Mouse (Mus musculus): ENCODE data around the gene Mip. TPM values are rescaled to one million over a fixed set of nuclear protein-coding genes. Genes with fewer than 3 reads are reported as not detected.

The Mip gene
- polyA plus RNA-seq, 1 experiment from 2014 or later = 0.33 TPM

Other genes with a start within 250 kb of the Mip start
- gene Hsd17b6, start 218.2 kb upstream of the Mip start, polyA plus RNA-seq (2016; fragmentation: Nextera tagmentation; extraction: Ambion mirVana) = not detected in 2 replicates
- 99.0 and 109 TPM in 2 replicates for gene Prim1, start 210.7 kb upstream of the Mip start, polyA plus RNA-seq (2016; fragmentation: Nextera tagmentation; extraction: Ambion mirVana)
- gene Naca, start 190.3 kb upstream of the Mip start, polyA plus RNA-seq (2016; fragmentation: Nextera tagmentation; extraction: Ambion mirVana) = 898 and 1,037 TPM in 2 replicates
- 668 and 708 TPM in 2 replicates for gene Ptges3, start 166.9 kb upstream of the Mip start, polyA plus RNA-seq (2016; fragmentation: Nextera tagmentation; extraction: Ambion mirVana)
- 2,336 and 2,543 TPM in 2 replicates for gene Atp5b, start 142.6 kb upstream of the Mip start, polyA plus RNA-seq (2016; fragmentation: Nextera tagmentation; extraction: Ambion mirVana)
- gene Baz2a, start 134.3 kb upstream of the Mip start, polyA plus RNA-seq (2016; fragmentation: Nextera tagmentation; extraction: Ambion mirVana) = 12.3 and 14.4 TPM in 2 replicates
- gene Rbms2, start 45.5 kb upstream of the Mip start, polyA plus RNA-seq (2016; fragmentation: Nextera tagmentation; extraction: Ambion mirVana) = 26.4 and 32.5 TPM in 2 replicates
- gene Gls2, start 31.4 kb upstream of the Mip start, polyA plus RNA-seq (2016; fragmentation: Nextera tagmentation; extraction: Ambion mirVana) = 1.7 and 1.9 TPM in 2 replicates
- 33.3 and 34.4 TPM in 2 replicates for gene Spryd4, start 14.0 kb upstream of the Mip start, polyA plus RNA-seq (2016; fragmentation: Nextera tagmentation; extraction: Ambion mirVana)
- gene Timeless, start 6.2 kb downstream of the Mip start, polyA plus RNA-seq (2016; fragmentation: Nextera tagmentation; extraction: Ambion mirVana) = 127 and 135 TPM in 2 replicates
- gene Apon, start 28.3 kb downstream of the Mip start, polyA plus RNA-seq (2016; fragmentation: Nextera tagmentation; extraction: Ambion mirVana) = 0.87 and 0.90 TPM in 2 replicates
- gene Apof, start 42.8 kb downstream of the Mip start, polyA plus RNA-seq (2016; fragmentation: Nextera tagmentation; extraction: Ambion mirVana) = not detected in 2 replicates
- 9.3 and 11.5 TPM in 2 replicates for gene Stat2, start 44.7 kb downstream of the Mip start, polyA plus RNA-seq (2016; fragmentation: Nextera tagmentation; extraction: Ambion mirVana)
- gene Il23a, start 72.9 kb downstream of the Mip start, polyA plus RNA-seq (2016; fragmentation: Nextera tagmentation; extraction: Ambion mirVana) = not detected in 2 replicates
- gene Pan2, start 77.5 kb downstream of the Mip start, polyA plus RNA-seq (2016; fragmentation: Nextera tagmentation; extraction: Ambion mirVana) = 37.2 and 41.8 TPM in 2 replicates
- 313 and 334 TPM in 2 replicates for gene Cnpy2, start 96.6 kb downstream of the Mip start, polyA plus RNA-seq (2016; fragmentation: Nextera tagmentation; extraction: Ambion mirVana)
- 248 and 251 TPM in 2 replicates for gene Cs, start 111.9 kb downstream of the Mip start, polyA plus RNA-seq (2016; fragmentation: Nextera tagmentation; extraction: Ambion mirVana)
- 5.6 and 9.1 TPM in 2 replicates for gene Coq10a, start 143.2 kb downstream of the Mip start, polyA plus RNA-seq (2016; fragmentation: Nextera tagmentation; extraction: Ambion mirVana)
- 15.9 and 16.5 TPM in 2 replicates for gene Ankrd52, start 151.3 kb downstream of the Mip start, polyA plus RNA-seq (2016; fragmentation: Nextera tagmentation; extraction: Ambion mirVana)
- 0.21 TPM in 1 of 2 replicates, not detected in the other for gene Slc39a5, start 175.4 kb downstream of the Mip start, polyA plus RNA-seq (2016; fragmentation: Nextera tagmentation; extraction: Ambion mirVana)
- 98.7 and 133 TPM in 2 replicates for gene Nabp2, start 185.7 kb downstream of the Mip start, polyA plus RNA-seq (2016; fragmentation: Nextera tagmentation; extraction: Ambion mirVana)
- gene Rnf41, start 185.8 kb downstream of the Mip start, polyA plus RNA-seq (2016; fragmentation: Nextera tagmentation; extraction: Ambion mirVana) = 41.9 and 43.6 TPM in 2 replicates
- gene Smarcc2, start 233.4 kb downstream of the Mip start, polyA plus RNA-seq (2016; fragmentation: Nextera tagmentation; extraction: Ambion mirVana) = 64.2 and 91.3 TPM in 2 replicates